Mouse (Mus musculus) lung, postnatal 36 days (tissue): ENCODE data around the gene Drg1.

Experiments used
- DNase-seq: peaks from one replicate; pipeline ENCODE4 v3.0.0; 2022; ENCODE audit warnings: mixed read lengths

The Drg1 gene

DNA sequence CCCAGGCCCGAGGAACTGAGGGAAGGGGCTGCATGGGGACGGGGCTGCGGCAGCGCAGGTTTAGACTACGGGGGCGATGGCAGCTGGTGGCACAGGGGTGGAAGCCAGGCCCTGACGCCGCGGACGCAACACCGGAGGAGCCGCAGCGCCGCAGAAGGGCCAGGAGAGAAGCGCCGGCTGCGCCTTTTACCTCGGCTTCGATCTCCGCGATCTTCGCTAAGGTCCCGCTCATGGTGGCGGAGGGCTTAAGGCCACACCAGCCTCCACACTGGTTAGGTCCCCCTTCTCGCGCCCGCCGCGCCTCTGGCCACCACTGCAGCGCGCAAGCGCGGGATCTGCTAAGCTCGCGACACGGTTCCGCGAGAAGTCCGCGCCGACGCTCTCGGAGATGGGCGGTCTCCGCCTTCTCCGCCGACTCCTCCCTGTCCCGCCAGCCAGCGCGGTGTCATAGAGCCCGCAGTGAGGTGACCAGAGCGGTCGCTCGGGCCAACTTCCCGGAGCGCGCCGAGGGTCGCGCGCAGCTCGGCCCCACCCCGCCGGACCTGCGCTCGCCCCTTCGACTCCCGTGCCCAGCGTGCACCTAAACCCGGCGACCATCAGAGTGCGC lies at the start of gene Drg1:
Gene Drg1, minus strand, starts transcription at position 337 of the 607 bp plus-strand sequence.
- peak; percentile 96 for DNase-seq

DNA sequence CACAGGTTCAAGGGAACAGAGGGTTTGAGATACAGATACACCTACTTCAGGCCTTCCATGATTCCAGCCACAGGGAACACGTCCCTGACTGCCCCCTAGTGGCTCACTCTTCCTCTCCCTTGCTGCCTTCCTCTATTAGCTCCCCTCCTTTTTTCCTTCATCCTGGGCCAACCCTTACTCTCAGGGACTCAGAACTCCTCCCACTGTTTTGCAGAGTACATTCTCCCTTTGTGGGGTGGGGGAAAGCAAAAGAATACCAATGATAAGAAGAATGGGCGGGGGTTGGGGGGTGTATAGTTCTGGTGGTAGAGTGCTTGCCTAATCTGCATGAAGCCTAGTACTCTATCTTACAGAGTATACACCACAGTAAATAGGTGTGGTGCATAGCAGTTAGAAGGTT lies 47.9 kb upstream of the Drg1 start:
- peak; percentile 91 for DNase-seq

DNA sequence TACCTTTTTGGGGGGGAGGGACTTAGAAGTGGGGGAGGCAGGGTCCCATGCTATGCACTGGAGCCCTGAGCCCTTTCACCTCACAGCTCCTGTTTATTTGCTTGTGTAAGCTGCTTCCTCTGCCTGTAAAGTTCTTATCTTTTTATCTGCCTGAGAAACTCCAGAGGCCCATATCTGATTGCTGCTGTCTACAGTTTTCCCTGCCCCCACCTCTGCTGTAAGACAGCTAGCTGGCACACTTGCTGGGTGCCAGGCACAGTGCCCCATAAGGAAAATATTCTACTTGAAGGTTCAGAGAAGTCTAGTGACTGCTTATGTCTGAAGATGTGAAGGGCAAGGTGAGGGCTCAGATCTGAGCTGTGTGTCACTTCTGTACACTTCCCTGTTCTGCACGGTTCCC lies 47.1 kb upstream of the Drg1 start:
- no peak for DNase-seq

DNA sequence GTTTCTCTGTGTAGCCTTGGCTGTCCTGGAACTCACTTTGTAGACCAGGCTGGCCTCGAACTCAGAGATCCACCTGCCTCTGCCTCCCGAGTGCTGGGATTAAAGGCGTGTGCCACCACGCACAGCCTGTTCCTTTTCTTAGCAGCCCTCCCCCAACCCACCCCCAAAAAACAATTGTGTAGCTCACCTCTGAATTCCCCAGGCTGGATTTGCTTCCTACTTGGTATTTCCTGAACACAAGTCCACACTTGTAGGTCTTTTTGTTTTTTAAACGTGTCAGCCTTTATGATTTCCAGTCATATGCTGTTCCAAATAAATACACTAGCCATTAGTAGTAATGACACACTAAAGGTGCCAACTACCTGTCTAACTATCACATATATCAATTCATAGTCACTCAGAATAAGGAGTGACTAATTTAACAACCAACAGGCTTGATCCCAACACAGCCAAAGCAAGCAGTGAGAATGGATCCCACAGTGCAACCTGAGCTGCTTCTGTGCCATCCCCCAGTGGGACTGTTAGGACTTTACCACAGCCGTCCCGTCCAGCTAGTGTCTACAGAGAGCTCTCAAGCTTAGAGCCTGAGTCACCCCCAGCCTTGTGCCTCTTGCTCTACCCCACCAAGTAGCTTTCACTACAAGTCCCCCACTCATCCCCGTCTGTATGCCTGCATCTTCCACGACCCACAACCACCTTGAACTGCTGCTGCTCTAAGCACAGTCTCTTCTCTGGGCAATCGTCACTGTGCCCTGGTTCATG lies 45.6 kb upstream of the Drg1 start:
- DNase-seq, result no peak

DNA sequence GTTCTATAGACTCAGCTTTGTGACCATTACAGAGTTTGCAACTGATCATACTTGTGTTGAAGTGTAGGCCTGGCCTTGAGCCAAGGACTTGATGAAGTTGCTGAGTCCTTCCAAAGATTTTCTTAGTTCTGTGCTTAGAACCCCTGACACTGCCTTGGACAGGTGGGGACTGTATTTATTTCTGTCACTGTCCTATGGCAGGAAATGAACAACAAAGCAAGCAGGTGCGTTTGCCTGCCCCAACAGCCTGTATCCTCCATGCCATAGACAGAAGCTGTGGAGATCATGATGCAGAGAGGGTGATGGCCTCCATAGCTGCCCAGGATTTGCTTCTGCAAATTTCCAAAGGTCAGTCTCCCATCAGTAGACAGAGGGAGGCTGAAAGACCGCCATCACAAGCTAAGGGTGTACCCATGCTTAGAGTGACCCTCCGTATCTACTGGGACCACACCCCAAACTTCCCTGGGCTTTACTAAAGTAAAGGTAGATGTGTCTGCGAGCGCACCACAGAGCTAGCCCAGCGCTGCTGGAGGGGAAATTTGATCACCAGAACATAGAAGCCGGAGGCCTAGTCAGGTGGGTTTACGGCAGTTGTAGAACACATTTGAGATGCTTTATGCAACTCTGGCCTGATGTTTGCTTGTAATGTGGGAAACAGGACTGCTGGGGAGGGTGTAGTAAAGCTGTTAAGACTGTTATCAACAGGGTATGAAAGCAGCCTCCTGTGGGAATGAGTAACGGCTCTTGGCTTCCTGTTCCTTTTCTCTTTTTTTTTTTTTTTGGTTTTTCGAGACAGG lies 44.8 kb upstream of the Drg1 start:
- DNase-seq, result no peak

DNA sequence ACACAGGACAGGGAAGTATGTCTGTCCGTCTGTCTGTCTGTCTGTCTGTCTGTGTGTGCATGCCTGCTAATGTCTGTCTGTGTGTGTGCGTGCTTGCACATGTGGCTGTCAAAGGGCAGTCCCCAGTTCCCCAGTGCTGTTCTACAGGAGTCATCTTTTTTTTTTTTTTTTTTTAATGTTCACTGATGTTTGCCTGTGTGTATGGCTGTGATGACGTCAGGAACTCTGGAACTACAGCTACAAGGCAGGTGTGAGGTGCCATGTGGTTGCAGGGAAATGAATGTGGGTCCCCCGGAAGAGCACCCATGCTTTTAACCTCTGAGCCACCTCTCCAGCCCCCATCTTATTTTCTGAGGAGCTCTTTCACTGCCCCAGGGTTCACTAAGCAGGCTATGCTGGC lies 43.7 kb upstream of the Drg1 start:
- no peak for DNase-seq

DNA sequence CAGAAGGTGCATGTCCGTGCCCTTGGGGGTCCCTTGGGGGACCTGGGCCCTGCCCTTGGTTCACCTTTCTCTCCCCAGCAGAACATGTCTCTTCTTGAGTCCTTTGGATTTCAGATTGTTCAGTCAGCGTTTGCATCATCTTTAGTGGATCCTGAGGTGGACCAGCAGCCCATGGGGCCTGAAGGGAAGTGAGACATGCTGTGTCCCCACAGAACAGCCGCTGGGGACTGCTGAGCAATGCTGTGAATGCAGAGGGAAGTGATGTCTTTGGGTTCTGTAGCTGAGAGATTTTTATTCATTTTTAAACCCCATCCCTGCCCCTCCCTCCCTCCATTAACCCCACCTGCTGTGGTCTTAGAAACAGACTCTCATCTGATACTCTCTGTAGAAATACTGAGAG lies 41.7 kb upstream of the Drg1 start:
- DNase-seq, result no peak

DNA sequence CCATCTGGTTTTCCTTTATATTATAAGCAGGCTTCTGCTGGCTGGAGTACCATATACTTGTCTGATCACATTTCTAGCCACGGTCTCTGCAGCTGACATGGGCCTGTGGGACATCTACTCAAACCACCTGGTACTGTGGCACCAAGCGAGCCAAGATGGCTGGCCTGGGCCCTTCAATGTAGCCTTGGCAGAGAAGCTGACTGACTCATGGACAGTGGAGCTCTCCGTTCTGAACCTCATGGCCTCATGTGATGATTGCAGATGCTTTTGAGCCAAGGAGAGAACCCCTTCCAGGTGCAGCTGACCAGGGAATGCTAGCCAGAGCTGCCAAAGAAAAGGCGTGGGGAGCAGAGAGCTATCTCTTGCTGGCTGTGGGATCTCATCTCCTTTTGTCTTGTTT lies 39.6 kb upstream of the Drg1 start:
- no peak for DNase-seq

DNA sequence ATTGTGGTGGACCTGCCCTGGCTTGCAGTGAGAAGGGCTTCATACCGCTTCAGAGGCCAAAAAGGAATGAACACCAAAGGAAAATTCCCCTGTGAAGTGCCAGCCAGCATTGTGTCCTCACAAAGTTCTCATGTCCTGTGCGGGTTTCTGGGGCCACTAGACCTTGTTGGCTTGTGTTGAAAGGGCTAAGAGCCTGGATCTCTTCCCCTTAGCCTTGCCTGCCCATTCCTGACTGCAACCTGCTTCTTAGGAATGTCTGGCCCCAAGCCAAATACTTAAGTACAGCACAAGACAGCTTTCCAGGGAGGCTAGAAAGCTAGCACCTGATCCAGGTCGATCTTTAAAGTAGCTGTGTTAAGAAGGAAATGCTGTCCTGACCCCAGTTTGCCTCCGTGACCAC lies 36.6 kb upstream of the Drg1 start:
- DNase-seq, result peak; percentile 86

DNA sequence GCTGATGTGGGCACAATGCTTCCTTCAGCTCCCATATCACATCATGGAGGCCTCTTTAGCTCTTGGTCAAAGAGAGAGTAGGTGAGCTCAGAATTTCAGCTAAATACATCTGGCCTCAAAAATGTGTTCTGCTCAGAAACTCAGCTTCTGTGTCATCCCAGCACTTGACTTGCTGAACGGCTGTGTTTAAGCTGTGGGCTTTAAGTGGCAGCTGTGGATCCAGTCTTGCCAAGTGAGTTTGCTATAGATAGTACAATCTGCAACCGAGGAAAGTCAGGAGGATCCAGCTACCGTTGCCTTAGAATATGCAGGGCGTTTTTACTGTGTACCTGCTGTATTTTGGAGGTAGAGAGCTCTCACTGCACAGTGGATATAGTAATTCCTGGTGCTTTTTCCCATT lies 36.2 kb upstream of the Drg1 start:
- DNase-seq, result no peak

DNA sequence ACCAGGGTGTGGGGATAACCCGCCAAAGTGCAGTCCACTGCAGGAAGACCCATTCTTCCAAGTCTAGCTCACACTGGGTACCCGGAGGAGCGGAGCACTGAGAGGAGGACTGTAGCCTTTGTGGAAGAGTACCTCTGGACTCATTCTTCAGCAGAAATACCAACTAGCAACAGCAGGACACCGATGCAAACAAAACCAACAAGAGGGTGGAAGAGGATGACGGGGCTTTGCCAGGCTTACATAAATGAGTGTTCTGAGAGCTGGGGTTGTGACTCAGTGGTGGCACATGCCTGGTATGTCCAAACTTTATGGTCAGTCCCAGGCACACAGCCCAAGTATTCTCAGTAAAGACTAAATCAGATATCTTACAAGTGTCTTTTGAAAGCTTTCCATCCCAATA lies 34.9 kb upstream of the Drg1 start:
- DNase-seq, result no peak

DNA sequence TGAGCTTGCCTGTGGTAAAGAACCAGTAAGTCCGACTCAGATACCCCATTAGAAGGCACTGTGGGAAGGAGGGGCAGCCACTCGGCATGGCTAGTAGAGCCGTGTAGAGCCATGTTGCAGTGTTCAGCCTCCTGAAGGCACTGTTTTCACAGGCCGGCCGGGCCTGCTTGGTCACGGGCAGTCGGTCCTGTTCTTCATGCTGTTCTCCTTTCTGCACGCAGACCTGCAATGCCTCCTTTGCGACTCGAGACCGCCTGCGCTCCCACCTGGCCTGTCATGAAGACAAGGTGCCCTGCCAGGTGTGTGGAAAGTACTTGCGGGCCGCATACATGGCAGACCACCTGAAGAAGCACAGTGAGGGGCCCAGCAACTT lies 32.6 kb upstream of the Drg1 start:
- DNase-seq, result no peak

DNA sequence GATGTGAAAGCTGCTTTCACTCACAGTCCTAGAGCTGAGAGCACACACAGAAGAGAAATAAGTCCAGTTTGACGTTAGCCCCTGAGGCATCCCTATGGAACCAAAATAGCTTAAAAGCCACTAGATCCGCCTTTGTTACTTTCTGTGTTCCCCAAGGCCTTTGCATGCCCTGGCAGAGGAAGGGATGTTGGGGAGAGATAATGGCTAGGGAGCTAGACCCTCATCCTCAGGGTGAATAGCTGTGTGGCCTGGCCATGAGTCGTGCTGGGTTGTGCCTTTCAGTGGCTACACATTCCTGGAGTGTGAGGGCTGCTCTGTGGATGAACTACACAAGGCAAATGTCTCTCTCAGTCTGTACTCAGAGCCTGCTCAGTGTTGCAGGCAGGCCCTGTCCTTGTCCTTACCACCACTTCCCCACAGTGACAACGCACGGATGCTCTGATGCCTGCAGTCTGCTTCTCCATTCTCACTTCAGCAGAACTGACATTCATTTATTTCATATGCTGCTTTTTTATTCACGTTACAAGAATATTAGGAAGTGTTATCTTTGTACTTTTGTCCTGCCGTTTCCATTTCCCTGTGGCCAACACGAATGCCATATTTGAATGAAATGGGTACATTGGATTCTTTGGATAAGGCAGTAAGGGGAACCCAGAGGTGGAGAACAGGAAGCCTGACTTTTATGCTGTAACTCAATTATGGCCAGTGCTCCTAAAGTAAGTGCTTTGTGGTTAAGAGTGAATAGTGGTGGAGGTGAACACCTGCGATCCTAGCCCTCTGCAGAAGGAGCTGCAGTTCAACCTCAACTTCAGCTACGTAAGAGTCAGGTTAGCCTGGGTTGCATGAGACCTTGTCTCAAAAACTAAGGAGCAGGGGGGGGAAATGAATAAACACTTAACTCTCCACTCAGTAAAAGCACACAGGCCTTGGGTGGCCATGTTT lies 31.9 kb upstream of the Drg1 start:
- DNase-seq, result no peak

DNA sequence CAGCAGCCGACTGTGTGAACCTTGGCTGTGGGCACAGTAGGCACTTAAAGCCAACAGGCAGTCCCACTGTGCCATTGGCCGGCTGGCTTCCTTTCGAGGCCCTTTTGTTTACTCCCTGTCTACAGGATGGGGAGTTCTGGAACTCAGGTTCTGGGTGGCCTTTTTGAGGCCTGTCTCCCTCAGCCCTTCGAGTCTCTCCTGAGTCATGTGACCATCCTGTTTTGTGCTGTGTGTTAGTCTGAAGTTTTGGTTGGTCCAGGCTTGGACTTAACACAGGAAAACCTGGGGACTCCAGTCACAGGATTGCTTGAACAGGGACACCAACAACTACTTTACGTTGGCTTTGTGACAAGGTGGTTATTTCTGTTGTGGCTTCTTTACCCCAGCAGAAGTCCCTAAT lies 29.8 kb upstream of the Drg1 start:
- DNase-seq, result no peak

DNA sequence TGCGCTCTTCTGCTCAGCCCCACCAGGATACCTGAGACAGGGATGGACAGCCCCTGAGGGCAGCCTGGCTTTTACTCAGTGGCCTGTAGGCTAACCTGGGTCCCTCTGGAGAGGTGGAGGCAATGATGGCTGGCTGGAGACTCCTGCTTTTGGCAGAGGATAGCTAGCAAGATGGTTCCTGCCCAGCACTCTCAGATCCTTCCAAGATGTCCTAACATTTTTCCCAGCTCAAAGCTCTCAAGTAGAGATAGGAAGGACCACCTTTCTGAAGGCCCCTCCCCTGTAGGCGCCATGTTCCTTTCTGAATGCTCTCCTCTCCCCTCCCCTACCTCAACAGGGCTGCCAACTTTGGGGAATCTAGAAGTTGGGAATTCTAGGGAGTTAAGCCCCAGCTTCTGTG lies 28.4 kb upstream of the Drg1 start:
- no peak for DNase-seq

DNA sequence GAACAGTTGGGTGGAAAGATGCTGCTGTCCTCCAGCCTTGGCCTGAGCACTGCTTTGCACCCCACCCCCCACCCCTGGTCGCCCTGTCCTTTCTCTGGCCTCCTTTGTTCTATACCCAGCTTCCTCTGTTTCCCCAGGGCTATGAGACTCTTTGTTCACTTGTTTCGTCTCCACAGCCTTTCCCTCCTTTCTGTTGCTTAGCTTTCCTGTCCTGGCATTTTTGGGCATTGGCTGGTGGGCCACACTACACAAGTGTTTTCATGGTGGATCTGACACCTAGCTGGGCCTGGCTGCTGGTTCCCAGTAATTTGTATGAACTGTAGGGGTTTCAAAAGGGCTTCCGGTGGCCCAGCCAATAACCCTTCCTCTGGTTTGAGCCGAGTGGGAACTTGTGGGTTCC lies 27.1 kb upstream of the Drg1 start:
- DNase-seq, result no peak

DNA sequence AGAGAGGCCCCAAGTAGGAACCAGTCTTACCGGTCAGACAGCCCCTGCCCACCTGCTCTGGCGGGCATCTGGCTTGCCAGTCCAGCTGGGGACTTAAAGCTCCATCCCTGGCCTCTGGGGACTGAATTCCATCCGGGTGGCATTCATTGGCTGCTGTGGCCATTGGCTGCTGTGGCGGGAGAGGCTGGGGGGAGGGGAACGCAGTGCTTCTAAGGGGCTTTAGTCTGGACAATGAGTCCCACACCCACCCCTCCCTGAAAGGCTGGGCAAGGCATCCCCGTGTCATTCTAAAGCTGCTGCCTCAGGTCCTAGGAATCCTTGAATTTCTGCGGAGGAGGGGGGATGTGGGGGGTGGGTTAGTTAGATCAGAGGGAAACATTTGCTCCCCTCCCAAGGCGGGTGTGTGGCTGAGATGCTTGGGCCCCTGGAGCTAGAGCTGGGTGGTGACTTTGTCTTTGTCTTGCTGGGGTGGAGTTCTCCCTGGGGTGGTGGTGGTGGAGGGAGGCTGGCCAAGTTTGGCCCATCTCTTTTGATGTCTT lies 26.6 kb upstream of the Drg1 start:
- peak; percentile 46 for DNase-seq

DNA sequence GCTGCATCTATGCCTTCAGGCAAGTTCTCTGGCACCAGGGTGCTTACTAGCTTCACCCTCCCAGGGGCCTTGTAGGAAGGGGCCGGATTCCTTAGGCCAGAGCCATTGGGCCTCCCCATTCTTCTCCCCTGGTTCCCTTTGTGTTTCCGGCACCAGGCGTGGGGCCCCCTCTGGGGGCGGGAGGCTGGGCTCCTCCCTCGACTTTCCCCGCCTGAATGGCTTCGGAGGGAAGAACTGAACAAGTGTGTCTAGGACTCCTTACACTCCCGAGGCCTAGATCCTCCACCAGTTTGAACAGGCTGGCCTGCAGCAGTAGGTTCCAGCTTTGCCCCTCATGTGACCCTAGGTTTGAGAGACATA lies 25.8 kb upstream of the Drg1 start:
- peak; percentile 56 for DNase-seq

DNA sequence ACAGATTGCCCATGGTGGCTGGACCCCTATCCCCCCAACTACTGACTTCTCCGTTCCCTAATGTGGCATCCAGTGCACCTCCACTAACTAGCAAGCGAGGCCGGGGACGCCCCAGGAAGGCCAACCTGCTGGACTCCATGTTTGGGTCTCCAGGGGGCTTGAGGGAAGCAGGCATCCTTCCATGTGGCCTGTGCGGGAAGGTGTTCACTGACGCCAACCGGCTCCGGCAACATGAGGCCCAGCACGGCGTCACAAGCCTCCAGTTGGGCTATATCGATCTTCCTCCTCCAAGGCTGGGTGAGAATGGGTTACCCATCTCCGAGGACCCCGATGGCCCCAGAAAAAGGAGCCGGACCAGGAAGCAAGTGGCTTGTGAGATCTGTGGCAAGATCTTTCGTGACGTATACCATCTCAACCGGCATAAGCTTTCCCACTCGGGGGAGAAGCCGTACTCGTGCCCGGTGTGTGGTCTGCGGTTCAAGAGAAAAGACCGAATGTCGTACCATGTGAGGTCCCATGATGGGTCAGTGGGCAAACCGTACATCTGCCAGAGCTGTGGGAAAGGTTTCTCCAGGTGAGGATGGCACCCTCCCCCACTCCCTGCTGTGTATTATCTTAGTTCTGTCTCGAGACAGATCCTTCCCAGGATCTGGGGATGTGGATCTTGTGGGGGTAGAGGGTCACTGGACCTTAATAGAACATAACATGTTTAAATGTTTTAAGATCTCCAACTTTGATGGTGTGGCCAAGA lies 25.3 kb upstream of the Drg1 start:
- DNase-seq, result no peak

DNA sequence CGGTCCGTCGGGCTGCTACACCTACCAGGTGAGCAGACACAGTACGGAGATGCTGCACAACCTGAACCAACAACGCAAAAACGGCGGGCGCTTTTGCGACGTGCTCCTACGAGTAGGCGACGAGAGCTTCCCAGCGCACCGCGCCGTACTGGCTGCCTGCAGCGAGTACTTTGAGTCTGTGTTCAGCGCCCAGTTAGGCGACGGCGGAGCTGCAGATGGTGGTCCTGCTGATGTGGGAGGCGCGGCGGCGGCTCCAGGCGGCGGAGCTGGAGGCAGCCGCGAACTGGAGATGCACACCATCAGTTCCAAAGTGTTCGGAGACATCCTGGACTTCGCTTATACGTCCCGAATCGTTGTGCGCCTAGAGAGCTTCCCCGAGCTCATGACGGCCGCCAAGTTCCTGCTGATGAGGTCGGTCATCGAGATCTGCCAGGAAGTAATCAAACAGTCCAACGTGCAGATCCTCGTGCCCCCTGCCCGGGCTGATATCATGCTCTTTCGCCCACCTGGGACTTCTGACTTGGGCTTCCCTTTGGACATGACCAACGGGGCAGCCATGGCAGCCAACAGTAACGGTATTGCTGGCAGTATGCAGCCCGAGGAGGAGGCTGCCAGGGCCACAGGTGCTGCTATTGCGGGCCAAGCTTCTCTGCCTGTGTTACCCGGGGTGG lies 24.6 kb upstream of the Drg1 start:
- DNase-seq, result peak; percentile 47
